Mouse (Mus musculus) right cerebral cortex, adult 2 months (tissue): ENCODE data around the gene Rnase10.
"Not testable (repeated sequence)": the region's sequence is repeated elsewhere in the genome, so short reads cannot be mapped to it uniquely, and the experiment has no call there.

Source experiments
- DNase-seq, 2 experiments: peaks; one replicate each; pipeline ENCODE4 v3.0.0; 2021 to 2022; ENCODE audit warnings: low spot score in 2 of 2

Rnase10 gene

DNA sequence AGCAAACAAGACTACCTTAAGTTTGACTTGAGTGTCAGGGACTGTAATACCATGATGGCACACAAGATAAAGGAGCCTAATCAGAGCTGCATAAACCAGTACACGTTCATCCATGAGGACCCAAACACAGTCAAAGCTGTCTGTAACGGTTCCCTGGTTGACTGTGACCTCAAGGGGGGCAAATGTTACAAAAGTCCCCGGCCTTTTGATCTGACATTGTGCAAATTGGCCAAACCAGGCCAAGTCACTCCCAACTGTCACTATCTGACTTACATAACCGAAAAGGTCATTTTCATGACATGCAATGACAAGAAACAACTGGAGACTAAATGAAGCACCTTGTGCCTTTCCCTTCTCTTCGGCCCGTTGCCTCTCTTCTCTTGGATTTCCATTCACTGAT, 2.0 kb downstream of the Rnase10 start:
- DNase-seq = no peak

DNA sequence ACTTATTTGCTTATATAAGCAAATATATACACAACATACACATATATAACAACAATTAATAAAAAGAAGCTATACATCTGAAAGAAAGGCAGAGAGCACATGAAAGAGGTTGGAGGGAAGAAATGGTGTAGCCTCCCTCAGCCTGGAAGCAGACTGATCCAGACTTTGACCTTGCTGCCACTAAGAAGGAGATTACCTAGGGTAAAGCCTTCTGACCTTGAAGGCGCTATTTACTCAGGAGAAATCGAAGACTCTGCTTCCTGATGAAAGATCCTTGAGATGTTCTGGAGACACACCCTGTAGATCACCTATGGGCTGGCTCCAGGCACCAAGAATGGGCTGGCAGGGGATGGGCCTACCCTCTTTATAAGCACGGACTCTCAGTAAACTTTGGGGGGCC, 7.2 kb downstream of the Rnase10 start:
- not testable (repeated sequence) for DNase-seq

DNA sequence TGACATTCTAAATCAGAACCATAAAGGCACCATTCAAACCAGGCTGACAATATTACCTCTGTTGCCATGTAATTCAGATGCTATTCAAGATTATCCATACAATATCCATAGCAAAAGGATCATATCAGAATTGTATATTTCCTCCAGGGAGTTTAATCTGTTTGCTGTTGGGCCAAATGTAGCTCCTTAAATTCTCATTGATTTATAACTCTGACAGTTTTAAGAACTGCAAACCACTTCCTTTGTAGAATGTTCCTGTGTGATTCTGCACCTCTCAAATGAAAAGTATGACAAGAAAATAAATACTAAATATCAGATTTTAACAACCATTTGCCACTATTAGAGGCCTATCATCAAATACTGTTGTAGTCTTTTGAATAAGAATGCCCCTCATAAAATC, 8.2 kb downstream of the Rnase10 start:
- no peak for DNase-seq

DNA sequence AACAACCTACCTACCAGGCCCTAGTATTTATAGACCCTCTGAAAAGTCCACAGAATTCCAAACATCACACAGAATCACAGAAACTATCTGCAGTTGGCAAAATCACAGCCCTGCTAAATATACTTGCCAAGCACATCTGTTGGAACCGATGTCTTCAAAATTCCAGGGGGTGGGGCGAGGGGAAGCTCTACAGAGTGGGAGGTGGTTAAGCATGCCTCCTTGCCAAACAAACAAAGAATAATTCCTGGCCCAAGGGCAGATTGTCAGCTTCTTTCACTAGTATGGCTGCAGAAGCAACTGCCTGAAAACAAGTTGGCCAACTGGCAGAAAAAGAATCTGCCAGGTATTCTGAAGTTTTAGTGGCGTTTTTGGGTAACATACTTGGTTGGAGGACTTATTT, 9.7 kb downstream of the Rnase10 start:
- no peak for DNase-seq

DNA sequence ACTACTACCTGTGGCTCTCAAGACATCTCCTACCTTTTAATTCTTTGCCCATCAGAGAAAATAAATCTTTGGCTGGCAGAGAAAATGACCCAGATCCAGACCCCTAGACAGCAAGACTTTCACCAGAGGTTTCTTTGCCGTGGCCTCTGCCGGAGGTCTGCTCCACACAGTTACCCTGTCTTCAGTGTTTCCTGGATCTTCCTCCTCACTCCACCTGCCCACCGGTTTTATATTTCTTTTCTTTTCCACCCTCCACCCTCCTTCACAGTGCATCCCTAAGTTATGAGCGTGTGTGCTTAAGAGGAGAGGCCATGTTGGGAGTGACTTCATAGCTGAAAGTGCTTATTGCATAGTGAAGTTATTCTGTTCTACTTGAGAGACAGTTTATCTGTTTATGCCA, 15.9 kb downstream of the Rnase10 start:
- no peak for DNase-seq

DNA sequence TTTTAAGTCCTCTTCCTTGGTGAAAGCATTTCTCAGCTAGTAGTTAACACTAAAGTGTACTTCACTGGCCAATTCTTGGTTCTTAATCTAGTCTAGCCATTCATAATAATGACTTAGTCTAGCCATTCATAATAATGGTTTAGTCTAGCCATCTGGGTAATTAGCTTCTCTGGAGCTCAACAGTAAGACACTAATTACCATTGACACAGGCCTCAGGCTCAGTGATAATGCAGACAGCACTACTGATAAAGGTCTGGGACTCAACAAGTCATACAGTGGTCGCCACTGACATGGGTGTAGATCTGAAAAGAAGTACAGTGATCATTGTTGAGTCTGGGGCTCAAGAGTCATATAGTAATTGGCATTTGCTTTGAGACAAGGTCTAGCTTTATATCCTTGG, 17.3 kb downstream of the Rnase10 start:
- DNase-seq = no peak

DNA sequence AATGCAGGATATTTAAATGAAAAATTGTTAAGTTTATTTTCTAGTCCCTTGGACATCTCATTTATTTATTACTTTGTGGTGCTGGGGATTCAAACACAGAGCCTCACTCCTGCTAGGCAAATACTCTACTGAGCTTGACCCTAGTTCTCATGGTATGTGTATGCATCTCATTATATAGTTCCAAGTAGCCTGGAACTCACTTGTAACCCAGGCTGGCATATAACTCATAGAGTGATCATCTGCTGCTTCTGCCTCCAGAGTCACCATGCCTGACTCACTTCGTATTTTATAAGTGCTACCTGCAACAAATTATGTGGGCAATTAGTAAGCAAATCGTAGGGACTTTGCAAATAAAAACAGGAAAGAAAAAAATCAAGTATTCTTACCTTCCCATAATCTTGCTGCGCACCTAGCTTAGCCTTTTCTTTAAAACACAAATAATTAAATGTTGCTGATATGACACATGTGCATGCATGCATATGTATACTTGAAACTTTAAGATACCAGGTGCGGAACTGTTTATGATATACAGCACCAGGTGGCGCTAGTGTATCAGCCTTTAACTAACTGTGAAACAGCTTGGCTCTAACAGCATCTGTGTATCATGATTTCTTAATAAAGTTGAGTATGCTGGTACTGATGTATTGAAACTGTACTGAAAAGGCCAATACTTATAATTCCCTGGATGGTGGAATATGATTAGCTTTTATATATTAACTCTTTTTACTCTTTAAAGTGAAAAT, 19.0 kb downstream of the Rnase10 start:
- peak; percentile 81 to 82 for DNase-seq

DNA sequence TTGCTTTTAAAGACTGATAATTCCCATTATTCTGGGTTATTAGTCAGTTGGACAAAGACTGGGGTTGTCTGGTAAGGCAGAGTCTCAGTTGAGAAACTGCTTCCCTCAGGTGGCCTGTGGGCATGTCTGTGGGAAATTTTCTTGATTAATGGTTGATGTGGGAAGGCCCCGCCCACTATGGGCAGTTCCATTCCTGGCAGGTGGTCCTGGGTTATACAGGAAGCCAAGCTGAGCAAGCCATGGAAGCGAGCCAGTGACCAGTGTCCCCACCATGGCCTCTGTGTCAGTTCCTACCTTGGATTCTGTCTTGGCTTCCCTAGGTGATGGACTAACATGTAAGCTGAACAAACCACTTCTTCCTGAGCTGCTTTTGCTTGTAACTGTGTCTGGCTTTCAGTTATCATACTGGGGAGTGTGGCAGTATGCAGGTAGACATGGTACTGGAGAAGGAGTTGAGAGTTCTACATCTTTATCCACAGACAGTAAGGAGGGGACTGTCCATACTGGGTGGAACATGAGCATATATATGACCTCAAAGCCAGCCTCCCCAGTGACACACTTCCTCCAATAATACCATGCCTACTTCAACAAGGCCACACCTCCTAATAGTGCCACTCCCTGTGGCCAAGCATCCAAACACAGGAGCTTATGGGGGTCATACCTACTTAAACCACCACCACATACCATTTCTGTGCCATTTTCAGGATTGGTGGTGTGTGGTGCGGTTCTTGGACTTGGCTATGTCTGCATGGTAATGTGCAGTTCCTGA, 20.0 kb downstream of the Rnase10 start:
- DNase-seq = no peak

DNA sequence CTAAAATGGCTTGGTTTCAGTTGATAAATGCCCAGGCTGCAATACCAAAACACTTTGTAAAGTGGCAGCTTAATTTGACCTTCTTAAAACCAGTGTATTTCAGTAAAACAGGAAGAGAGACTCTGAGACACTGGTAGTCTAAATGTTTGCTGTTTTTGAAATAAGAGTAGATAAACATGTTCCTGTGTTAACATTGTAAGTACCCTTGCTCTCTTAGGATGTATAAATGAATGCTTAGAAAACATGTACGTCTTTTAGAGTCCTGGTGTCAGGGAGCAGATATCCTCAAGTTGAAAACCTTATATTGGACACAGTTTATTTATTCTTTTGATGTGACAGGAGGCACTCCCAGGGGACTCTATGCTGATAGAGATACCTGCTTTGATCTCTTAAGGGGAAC, 27.7 kb downstream of the Rnase10 start:
- no peak for DNase-seq

DNA sequence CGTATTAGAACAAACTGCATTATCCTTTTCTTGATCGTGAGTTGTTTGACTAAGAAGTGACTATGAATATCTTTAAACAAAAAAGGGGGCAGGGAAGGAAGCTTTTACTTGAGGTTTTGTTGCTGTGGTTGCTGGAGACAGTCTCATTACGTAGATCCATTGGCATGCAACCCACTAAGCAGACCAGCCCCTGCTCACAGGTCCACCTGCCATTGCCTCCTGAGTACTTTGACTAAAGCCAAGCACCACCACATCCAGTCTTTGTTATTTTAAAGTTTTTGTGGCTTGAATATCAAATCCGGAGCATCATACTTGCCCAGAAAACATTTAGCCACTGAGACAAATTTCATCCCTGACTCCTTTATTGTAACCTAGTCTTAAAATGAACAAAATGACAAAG, 28.7 kb downstream of the Rnase10 start:
- no peak for DNase-seq

DNA sequence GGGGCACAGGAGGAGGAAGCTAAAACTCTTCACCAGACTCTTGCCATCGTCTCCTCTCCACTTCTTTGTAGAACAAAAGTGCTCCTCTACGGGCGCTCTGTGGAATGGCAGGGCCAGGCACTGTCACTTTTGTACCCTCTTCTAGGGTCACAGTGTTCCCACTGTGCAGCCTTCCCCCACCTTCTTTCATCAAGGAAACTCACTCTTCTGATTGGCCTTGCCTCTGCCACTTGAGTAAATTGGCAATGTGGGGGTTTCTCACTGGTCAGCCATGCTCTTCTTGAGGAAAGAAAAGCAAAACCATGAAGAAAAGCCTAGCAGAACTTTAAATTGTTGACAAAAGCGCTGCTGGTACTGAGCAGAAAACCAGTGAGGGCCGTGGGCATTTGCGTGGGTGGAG, 34.2 kb downstream of the Rnase10 start, which contains the start of gene Rnase9:
Rnase9 (minus strand) TSS at position 101 of the 400 bp plus-strand sequence.
- no peak for DNase-seq

DNA sequence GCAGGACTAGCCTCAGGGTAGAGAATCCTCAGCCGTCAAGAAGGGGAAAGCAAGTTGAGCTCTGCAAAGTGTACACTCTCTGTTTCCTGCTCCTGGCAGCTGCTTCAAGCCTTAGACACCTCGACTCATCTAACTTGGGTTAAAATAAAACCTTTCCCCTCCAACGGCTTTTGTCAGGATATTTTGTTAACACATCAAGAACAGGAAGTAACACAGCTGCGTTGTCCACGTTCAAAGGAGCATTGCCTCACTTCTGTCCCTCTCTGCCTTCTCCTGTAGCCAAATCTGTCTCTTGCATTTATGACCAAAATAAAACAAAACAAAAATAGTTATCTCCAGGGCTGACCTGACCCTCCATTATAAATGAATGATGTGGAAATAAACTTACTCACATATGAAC, 40.3 kb downstream of the Rnase10 start:
- no peak for DNase-seq

DNA sequence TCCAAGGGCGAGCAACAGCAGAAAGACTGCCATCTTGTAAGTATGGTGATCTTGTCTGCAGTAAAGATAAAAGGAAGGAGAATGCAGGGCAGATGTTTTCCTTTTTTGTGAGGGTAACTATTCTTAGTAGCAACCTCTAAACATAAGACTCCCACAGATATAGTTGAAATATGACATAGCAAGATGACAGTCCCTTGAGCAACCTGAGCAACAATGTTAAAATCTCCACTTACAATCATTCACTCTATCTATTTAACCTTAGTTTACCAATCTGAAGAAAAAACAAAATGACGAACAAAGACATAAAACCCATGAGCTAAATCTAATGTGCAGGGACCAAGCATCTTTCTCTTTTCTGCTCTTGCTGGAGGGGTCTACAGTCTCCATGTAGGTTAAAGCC, 42.5 kb downstream of the Rnase10 start, which contains the start of gene Rnase11:
Rnase11 (minus strand) TSS at position 101 of the 400 bp plus-strand sequence.
- no peak for DNase-seq

DNA sequence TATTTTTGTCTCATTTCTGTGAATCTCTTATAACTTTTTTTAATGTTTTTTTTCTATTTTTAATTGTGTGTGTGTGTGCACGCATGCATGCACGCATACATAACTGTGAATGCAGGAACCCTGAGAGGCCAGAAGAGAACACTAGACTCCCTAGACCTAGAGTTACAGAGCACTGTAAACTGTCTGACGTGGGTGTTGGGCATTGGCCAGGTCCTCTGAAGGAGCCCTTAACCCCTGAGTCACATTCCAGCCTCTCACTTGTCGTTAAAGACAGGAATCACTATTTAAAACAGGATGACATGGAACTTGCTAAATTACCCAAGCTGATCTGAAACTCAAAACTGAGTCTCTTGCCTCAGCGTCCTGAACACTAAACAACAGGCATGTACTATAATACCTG, 44.4 kb downstream of the Rnase10 start:
- no peak for DNase-seq

DNA sequence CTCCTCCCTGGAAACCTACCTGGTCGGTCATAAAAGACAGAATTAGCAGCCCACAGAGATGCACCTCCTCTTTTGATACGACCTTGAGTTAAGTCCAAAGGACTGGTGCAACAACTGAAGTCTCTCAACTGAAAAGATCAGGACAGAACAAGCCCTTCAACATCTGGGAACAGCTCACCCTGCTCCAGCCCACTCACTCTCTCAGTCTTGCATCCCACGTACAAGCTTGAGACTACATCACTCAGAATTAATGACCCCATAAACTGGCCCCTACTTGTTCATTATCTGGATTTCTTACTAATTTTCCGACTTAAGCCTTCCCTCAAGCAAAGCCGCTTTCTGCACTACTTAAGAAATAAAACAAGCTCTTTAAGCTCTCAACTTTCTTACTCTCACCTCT, 45.6 kb downstream of the Rnase10 start:
- DNase-seq = no peak

DNA sequence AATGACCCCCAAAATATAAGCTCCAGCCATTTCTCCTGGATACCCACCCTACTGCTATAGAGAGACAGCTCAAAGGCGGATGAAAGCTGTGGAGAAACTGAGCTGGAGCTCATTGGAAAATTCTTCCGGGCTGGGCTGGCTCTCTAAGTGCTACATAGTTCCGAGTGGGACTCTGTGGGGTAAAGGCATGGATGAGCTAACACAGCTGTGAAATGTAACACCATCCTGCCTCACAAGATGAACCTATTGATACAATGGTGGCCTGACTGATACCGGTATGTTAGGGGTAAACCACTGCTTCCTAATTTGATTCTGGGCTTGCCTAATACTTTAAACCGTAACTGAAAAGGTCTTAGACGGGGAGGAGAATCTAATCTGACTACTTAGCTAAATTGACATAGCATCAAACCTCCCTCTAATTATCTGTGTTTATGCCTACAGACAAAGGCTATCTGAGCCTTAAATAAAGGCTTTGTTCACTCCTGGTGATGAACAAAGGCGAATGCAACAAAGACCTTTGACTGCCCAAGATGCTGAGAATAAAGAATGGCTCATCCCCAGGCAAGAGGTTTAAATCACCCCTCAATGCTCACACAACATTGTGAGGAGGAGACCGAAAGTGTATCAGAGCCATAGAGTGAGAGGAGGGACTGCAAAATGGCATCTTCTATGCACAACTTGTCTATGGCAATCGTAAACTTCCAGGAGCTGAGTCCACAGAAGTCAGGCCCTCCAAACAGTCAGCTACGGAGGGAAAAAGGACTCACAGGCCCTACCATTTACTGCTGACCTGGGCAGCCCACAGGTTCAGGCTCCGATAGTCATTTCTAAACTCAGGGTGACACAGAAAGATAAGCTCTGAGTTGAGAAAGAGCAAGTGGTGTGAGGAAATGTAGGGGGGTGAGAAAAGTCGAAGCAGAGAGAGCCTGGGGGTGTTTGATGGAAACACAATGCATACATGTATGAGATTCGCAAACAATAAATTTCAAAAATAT, 47.0 kb downstream of the Rnase10 start:
- no peak for DNase-seq

DNA sequence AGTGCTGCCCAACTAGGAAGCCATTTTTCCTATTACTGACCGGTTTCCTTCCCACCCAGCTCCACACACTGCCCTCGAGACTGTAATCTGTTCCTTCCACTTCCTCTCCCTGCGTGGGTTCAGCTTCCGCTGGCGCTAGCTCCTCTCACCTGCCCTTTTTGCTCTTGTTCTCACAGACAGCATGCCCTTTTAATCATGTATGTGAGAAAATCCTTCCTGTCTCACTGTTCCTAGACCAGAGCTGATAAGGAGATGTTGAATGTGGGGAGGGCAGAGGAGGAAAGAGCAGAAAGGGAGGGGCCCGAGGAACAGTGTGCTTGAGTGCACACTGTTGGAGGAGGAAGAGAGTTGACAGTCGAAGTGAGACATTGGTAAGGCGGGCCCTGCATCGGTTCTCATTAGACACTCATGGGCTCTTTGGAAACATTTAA, 49.9 kb downstream of the Rnase10 start, which contains the start of gene Rnase12:
Rnase12 (minus strand) TSS at position 261 of the 431 bp plus-strand sequence.
- DNase-seq = no peak
